Mouse (Mus musculus): Measurements from ENCODE around the gene Cfd. TPM values are rescaled to one million over a fixed set of nuclear protein-coding genes. Genes with fewer than 3 reads are reported as not detected.

Cfd gene
- polyA plus RNA-seq, 1 experiment: 48.6 TPM

- 12% methylated on average over 8 of the region's 8 CpGs for WGBS
- H3K36me3 ChIP-seq (ENCODE audit: control insufficient read depth, insufficient read depth, low read length): peaks cover 15% of the 10 kb centered on the region
- peak overlapping the region; percentile 65 for H3K4me3 ChIP-seq (ENCODE audit: low read depth, low read length)
- TF ChIP-seq CTCF (IDR thresholded peaks at IDR 0.05; ENCODE audit: extremely low read depth, insufficient read length, insufficient replicate concordance, low read depth, low read length): no peak
- no peak for TF ChIP-seq POLR2A (IDR thresholded peaks at IDR 0.05; ENCODE audit: low read depth, low read length)
- H3K27me3 ChIP-seq (ENCODE audit: control insufficient read depth, insufficient read depth, low read length): no peaks in the 10 kb centered on the region
- H3K4me1 ChIP-seq (ENCODE audit: control insufficient read depth, insufficient read depth, insufficient read length, low read length): peaks cover 39% of the 10 kb centered on the region
- peak overlapping the region; percentile 99 for H3K27ac ChIP-seq (ENCODE audit: insufficient read depth, low read depth, low read length)
These were observed 37.8 kb upstream of the Cfd start for GRCm38 (mm10) chr10:79852827-79853226.

DNA sequence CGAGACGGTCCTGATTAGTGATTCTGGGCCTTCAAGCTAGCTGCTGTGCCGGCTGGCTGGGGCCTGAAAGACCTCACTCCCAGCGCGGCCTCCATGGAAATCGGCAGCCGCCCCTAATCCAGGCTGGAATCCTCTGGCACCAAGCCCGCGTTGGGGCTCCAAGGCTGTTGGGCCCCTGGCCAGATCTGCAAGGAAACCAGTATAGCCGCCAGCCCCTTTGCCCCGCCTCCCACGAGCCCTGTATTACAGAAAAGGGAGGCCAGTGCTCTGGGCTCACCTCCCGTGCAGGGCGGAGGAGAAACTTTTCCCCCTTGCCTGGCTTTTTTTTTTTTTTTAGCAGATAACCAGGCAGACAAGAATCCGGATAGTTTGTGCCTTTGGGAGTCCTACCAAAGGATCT, 37.3 kb upstream of the Cfd start:
- WGBS: under 1% methylated on average over 15 of the region's 15 CpGs
- Histone ChIP-seq H3K4me1 (ENCODE audit: control insufficient read depth, insufficient read depth, insufficient read length, low read length) (peaks cover 44% of the 10 kb centered on the region), H3K36me3 (ENCODE audit: control insufficient read depth, insufficient read depth, low read length) (peaks cover 21% of the 10 kb centered on the region), H3K27ac (ENCODE audit: insufficient read depth, low read depth, low read length) (peak overlapping the region; percentile 99), H3K27me3 (ENCODE audit: control insufficient read depth, insufficient read depth, low read length) (no peaks in the 10 kb centered on the region), H3K4me3 (ENCODE audit: low read depth, low read length) (peak overlapping the region; percentile 65)
- TF ChIP-seq POLR2A (IDR thresholded peaks at IDR 0.05; ENCODE audit: low read depth, low read length) (no peak; the same call in 1 of the 2 replicates), CTCF (IDR thresholded peaks at IDR 0.05; ENCODE audit: extremely low read depth, insufficient read length, insufficient replicate concordance, low read depth, low read length) (no peak)

GRCm38 (mm10) chr10:79853860-79854795, 36.5 kb upstream of the Cfd start, which contains the start of gene Ptbp1:
Gene Ptbp1, plus strand, starts transcription at chr10:79854427.
- peak; percentile 95 for TF ChIP-seq POLR2A (IDR thresholded peaks at IDR 0.05; ENCODE audit: low read depth, low read length)
- TF ChIP-seq CTCF (IDR thresholded peaks at IDR 0.05; ENCODE audit: extremely low read depth, insufficient read length, insufficient replicate concordance, low read depth, low read length): no peak
- Histone ChIP-seq H3K4me1 (ENCODE audit: control insufficient read depth, insufficient read depth, insufficient read length, low read length) (peaks cover 50% of the 10 kb centered on the region), H3K27me3 (ENCODE audit: control insufficient read depth, insufficient read depth, low read length) (no peaks in the 10 kb centered on the region), H3K36me3 (ENCODE audit: control insufficient read depth, insufficient read depth, low read length) (peaks cover 27% of the 10 kb centered on the region), H3K27ac (ENCODE audit: insufficient read depth, low read depth, low read length) (peak within 1 kb of the TSS; percentile 99), H3K4me3 (ENCODE audit: low read depth, low read length) (peak within 1 kb of the TSS; percentile 84)
- under 1% methylated on average over 75 of the region's 75 CpGs for WGBS

DNA sequence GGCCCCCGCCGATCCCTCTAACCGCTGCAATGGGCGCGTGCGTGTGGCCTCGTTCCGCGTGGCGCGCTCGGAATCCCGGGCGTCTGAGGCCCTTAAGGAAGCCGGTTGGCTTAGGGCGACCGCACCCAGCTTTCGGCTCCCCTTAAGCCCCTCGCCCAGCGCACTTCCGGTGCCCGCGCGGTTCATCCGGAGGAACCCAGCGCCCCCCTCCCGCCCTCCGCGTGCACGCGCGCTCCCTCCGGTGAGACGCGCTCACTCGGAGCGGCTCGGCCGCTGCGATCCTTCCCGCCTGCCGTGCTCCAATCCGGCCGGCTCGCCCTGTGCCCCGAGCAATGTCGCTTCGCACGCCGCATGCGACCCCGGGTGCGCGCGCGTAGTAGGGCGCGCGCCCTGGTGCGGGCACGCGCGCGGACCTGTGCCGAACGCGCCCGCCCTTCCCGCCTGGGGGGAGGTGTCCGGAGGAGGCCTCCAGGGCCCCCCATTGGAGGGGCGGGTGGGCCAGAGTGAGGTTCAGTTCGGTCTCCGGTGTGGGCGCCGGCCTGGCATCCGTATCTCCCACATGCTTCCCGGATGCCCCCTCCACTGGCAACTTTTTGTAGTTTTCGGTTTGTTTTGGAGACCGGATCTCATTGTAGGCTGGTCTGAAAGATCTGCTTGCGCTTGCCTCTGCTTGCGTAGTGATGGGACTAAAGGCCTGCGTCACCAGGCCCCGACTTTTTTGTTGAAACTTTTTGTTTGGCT, 35.7 kb upstream of the Cfd start:
- peak overlapping the region; percentile 84 for H3K4me3 ChIP-seq (ENCODE audit: low read depth, low read length)
- peak overlapping the region; percentile 98 for H3K27ac ChIP-seq (ENCODE audit: insufficient read depth, low read depth, low read length)
- TF ChIP-seq CTCF (IDR thresholded peaks at IDR 0.05; ENCODE audit: extremely low read depth, insufficient read length, insufficient replicate concordance, low read depth, low read length): no peak
- TF ChIP-seq POLR2A (IDR thresholded peaks at IDR 0.05; ENCODE audit: low read depth, low read length): no peak
- H3K36me3 ChIP-seq (ENCODE audit: control insufficient read depth, insufficient read depth, low read length): peaks cover 35% of the 10 kb centered on the region
- H3K27me3 ChIP-seq (ENCODE audit: control insufficient read depth, insufficient read depth, low read length): no peaks in the 10 kb centered on the region
- WGBS: under 1% methylated on average over 82 of the region's 83 CpGs
- peaks cover 55% of the 10 kb centered on the region for H3K4me1 ChIP-seq (ENCODE audit: control insufficient read depth, insufficient read depth, insufficient read length, low read length)

GRCm38 (mm10) chr10:79855558-79856184, 35.0 kb upstream of the Cfd start:
- H3K36me3 ChIP-seq (ENCODE audit: control insufficient read depth, insufficient read depth, low read length): peaks cover 42% of the 10 kb centered on the region
- peak; percentile 70; the same call in 1 of the 2 replicates for TF ChIP-seq POLR2A (IDR thresholded peaks at IDR 0.05; ENCODE audit: low read depth, low read length)
- no peak for TF ChIP-seq CTCF (IDR thresholded peaks at IDR 0.05; ENCODE audit: extremely low read depth, insufficient read length, insufficient replicate concordance, low read depth, low read length)
- no peaks in the 10 kb centered on the region for H3K27me3 ChIP-seq (ENCODE audit: control insufficient read depth, insufficient read depth, low read length)
- H3K4me3 ChIP-seq (ENCODE audit: low read depth, low read length): peak overlapping the region; percentile 84
- peaks cover 51% of the 10 kb centered on the region for H3K4me1 ChIP-seq (ENCODE audit: control insufficient read depth, insufficient read depth, insufficient read length, low read length)
- under 1% methylated on average over 10 of the region's 10 CpGs for WGBS
- peak overlapping the region; percentile 98 for H3K27ac ChIP-seq (ENCODE audit: insufficient read depth, low read depth, low read length)

GRCm38 (mm10) chr10:79856280-79856679, 34.4 kb upstream of the Cfd start:
- H3K36me3 ChIP-seq (ENCODE audit: control insufficient read depth, insufficient read depth, low read length): peaks cover 48% of the 10 kb centered on the region
- peak overlapping the region; percentile 98 for H3K27ac ChIP-seq (ENCODE audit: insufficient read depth, low read depth, low read length)
- peak overlapping the region; percentile 84 for H3K4me3 ChIP-seq (ENCODE audit: low read depth, low read length)
- no peaks in the 10 kb centered on the region for H3K27me3 ChIP-seq (ENCODE audit: control insufficient read depth, insufficient read depth, low read length)
- H3K4me1 ChIP-seq (ENCODE audit: control insufficient read depth, insufficient read depth, insufficient read length, low read length): peaks cover 51% of the 10 kb centered on the region
- TF ChIP-seq POLR2A (IDR thresholded peaks at IDR 0.05; ENCODE audit: low read depth, low read length): no peak
- no peak for TF ChIP-seq CTCF (IDR thresholded peaks at IDR 0.05; ENCODE audit: extremely low read depth, insufficient read length, insufficient replicate concordance, low read depth, low read length)
- 7% methylated on average over 6 of the region's 6 CpGs for WGBS

Measured in small intestine, adult 2 months (tissue).